Mouse (Mus musculus): ENCODE results near the gene Hrc. TPM values are rescaled to one million over a fixed set of nuclear protein-coding genes. Genes with fewer than 3 reads are reported as not detected.

Gene Hrc
- total and polyA plus RNA-seq, 2 experiments from 2014 or later, result 0.26 to 0.34 TPM

DNA sequence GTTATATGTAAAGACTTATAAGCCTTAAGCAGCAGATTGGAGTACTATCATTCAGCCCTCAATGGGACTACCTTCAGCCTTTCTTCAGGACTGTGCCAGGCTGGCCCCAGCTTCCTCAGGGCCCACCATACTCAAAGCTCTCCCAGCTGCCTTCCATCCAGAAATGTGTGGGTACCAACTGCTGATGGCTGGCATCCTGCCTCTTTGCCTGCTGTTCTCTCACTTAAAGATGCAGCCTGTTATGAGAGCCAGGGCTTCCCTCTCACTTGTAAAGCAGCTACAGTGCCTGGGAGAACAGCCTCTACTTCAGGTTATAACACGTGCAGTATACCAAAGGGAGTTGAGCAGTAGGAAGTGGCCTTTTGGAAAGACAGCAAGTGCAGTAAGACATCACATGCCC, 41.0 kb downstream of the Hrc start:
- Histone ChIP-seq H3K4me1 (ENCODE audit: insufficient read depth, low read length) (no peaks in the 10 kb centered on the region), H3K4me3 (ENCODE audit: low read length) (no peak overlapping the region), H3K9me3 (ENCODE audit: low read length) (no peaks in the 10 kb centered on the region), H3K36me3 (ENCODE audit: insufficient read depth, low read length) (peaks cover 46% of the 10 kb centered on the region), H3K9ac (replicated peaks; ENCODE audit: low read length) (no peak overlapping the region), H3K27ac (no peak overlapping the region), H3K27me3 (ENCODE audit: insufficient read depth, low read length) (no peaks in the 10 kb centered on the region), H3K4me2 (ENCODE audit: low read depth, low read length) (no peak overlapping the region)
- DNase-seq (ENCODE audit: low spot score) (no peak), ATAC-seq (no peak)
- no peak for TF ChIP-seq CTCF (IDR thresholded peaks at IDR 0.05; ENCODE audit: low read depth)
- WGBS, result 84% methylated on average over 1 of the region's 1 CpGs

DNA sequence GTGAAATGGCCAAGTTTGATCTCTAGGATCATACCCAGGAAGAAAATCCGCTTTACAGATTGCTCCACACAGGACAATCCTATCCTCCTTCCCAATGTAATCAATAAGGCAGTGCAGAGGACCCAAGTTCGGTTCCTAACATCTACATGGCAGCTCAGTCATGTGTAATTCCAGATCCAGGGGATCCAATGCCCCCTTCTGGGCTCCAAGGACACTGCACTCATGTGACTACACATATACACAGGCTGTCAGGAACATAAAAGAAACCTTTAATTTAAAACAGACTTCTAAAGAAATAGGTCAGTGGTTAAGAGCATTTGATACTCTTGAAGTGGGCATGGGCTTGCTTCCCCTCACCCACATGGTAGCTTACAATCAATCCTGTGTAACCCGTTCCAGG, 51.0 kb downstream of the Hrc start:
- Histone ChIP-seq H3K27me3 (ENCODE audit: insufficient read depth, low read length) (no peaks in the 10 kb centered on the region), H3K9me3 (ENCODE audit: low read length) (no peaks in the 10 kb centered on the region), H3K27ac (no peak overlapping the region), H3K4me1 (ENCODE audit: insufficient read depth, low read length) (no peaks in the 10 kb centered on the region), H3K9ac (replicated peaks; ENCODE audit: low read length) (no peak overlapping the region), H3K4me3 (ENCODE audit: low read length) (no peak overlapping the region), H3K36me3 (ENCODE audit: insufficient read depth, low read length) (peaks cover 95% of the 10 kb centered on the region), H3K4me2 (ENCODE audit: low read depth, low read length) (no peak overlapping the region)
- 97% methylated on average over 3 of the region's 3 CpGs for WGBS
- peak; percentile 20 for DNase-seq (ENCODE audit: low spot score)
- no peak for ATAC-seq
- peak; percentile 35 for TF ChIP-seq CTCF (IDR thresholded peaks at IDR 0.05; ENCODE audit: low read depth)

Other genes starting within 250 kb of the Hrc start
Only the 30 nearest of the 36 such genes appear.
- not detected in 2 replicates for gene Gm45713, start 199.1 kb upstream of the Hrc start, total RNA-seq (2014; rRNA removed)
- gene Gm45713, start 199.1 kb upstream of the Hrc start, polyA plus RNA-seq (2015; fragmentation: Nextera tagmentation; extraction: Ambion mirVana), result 0.15 TPM in 1 of 2 replicates, not detected in the other
- gene Flt3l, start 198.9 kb upstream of the Hrc start, total RNA-seq (2014; rRNA removed), result 5.8 and 8.0 TPM in 2 replicates
- gene Flt3l, start 198.9 kb upstream of the Hrc start, polyA plus RNA-seq (2015; fragmentation: Nextera tagmentation; extraction: Ambion mirVana), result 2.1 and 3.0 TPM in 2 replicates
- gene Pih1d1, start 181.0 kb upstream of the Hrc start, total RNA-seq (2014; rRNA removed), result 119 and 124 TPM in 2 replicates
- 79.3 and 80.5 TPM in 2 replicates for gene Pih1d1, start 181.0 kb upstream of the Hrc start, polyA plus RNA-seq (2015; fragmentation: Nextera tagmentation; extraction: Ambion mirVana)
- 30.5 and 30.9 TPM in 2 replicates for gene Aldh16a1, start 180.7 kb upstream of the Hrc start, total RNA-seq (2014; rRNA removed)
- 19.0 and 20.6 TPM in 2 replicates for gene Aldh16a1, start 180.7 kb upstream of the Hrc start, polyA plus RNA-seq (2015; fragmentation: Nextera tagmentation; extraction: Ambion mirVana)
- gene Slc17a7, start 171.3 kb upstream of the Hrc start, total RNA-seq (2014; rRNA removed), result 9.8 and 13.5 TPM in 2 replicates
- gene Slc17a7, start 171.3 kb upstream of the Hrc start, polyA plus RNA-seq (2015; fragmentation: Nextera tagmentation; extraction: Ambion mirVana), result 4.2 and 4.6 TPM in 2 replicates
- 0.36 TPM in 1 of 2 replicates, not detected in the other for gene Gfy, start 155.7 kb upstream of the Hrc start, total RNA-seq (2014; rRNA removed)
- not detected in 2 replicates for gene Gfy, start 155.7 kb upstream of the Hrc start, polyA plus RNA-seq (2015; fragmentation: Nextera tagmentation; extraction: Ambion mirVana)
- gene Pth2, start 154.3 kb upstream of the Hrc start, total RNA-seq (2014; rRNA removed), result not detected in 2 replicates
- gene Pth2, start 154.3 kb upstream of the Hrc start, polyA plus RNA-seq (2015; fragmentation: Nextera tagmentation; extraction: Ambion mirVana), result 1.1 and 2.1 TPM in 2 replicates
- 0.10 TPM in 1 of 2 replicates, not detected in the other for gene Ccdc155, start 130.4 kb upstream of the Hrc start, total RNA-seq (2014; rRNA removed)
- 0.46 and 0.55 TPM in 2 replicates for gene Ccdc155, start 130.4 kb upstream of the Hrc start, polyA plus RNA-seq (2015; fragmentation: Nextera tagmentation; extraction: Ambion mirVana)
- 15.7 and 18.3 TPM in 2 replicates for gene Dkkl1, start 123.1 kb upstream of the Hrc start, total RNA-seq (2014; rRNA removed)
- gene Dkkl1, start 123.1 kb upstream of the Hrc start, polyA plus RNA-seq (2015; fragmentation: Nextera tagmentation; extraction: Ambion mirVana), result 24.0 and 25.4 TPM in 2 replicates
- 58.0 and 73.6 TPM in 2 replicates for gene Tead2, start 119.5 kb upstream of the Hrc start, total RNA-seq (2014; rRNA removed)
- gene Tead2, start 119.5 kb upstream of the Hrc start, polyA plus RNA-seq (2015; fragmentation: Nextera tagmentation; extraction: Ambion mirVana), result 36.0 and 37.3 TPM in 2 replicates
- gene Cd37, start 96.2 kb upstream of the Hrc start, total RNA-seq (2014; rRNA removed), result 0.40 and 1.0 TPM in 2 replicates
- 2.2 and 2.4 TPM in 2 replicates for gene Cd37, start 96.2 kb upstream of the Hrc start, polyA plus RNA-seq (2015; fragmentation: Nextera tagmentation; extraction: Ambion mirVana)
- 1.3 and 1.8 TPM in 2 replicates for gene Slc6a16, start 94.2 kb upstream of the Hrc start, total RNA-seq (2014; rRNA removed)
- 2.0 and 2.1 TPM in 2 replicates for gene Slc6a16, start 94.2 kb upstream of the Hrc start, polyA plus RNA-seq (2015; fragmentation: Nextera tagmentation; extraction: Ambion mirVana)
- gene Slc6a21, start 57.8 kb upstream of the Hrc start, total RNA-seq (2014; rRNA removed), result not detected in 2 replicates
- not detected in 2 replicates for gene Slc6a21, start 57.8 kb upstream of the Hrc start, polyA plus RNA-seq (2015; fragmentation: Nextera tagmentation; extraction: Ambion mirVana)
- gene Trpm4, start 1.5 kb upstream of the Hrc start, total RNA-seq (2014; rRNA removed), result 29.5 and 35.7 TPM in 2 replicates
- 11.2 and 13.0 TPM in 2 replicates for gene Trpm4, start 1.5 kb upstream of the Hrc start, polyA plus RNA-seq (2015; fragmentation: Nextera tagmentation; extraction: Ambion mirVana)
- 91.9 and 107 TPM in 2 replicates for gene Ppfia3, start 31.7 kb downstream of the Hrc start, total RNA-seq (2014; rRNA removed)
- gene Ppfia3, start 31.7 kb downstream of the Hrc start, polyA plus RNA-seq (2015; fragmentation: Nextera tagmentation; extraction: Ambion mirVana), result 25.5 and 26.7 TPM in 2 replicates
- 87.4 and 94.2 TPM in 2 replicates for gene Lin7b, start 35.3 kb downstream of the Hrc start, total RNA-seq (2014; rRNA removed)
- 69.3 and 76.1 TPM in 2 replicates for gene Lin7b, start 35.3 kb downstream of the Hrc start, polyA plus RNA-seq (2015; fragmentation: Nextera tagmentation; extraction: Ambion mirVana)
- gene Snrnp70, start 60.5 kb downstream of the Hrc start, total RNA-seq (2014; rRNA removed), result 228 and 240 TPM in 2 replicates
- gene Snrnp70, start 60.5 kb downstream of the Hrc start, polyA plus RNA-seq (2015; fragmentation: Nextera tagmentation; extraction: Ambion mirVana), result 143 and 145 TPM in 2 replicates
- 0.52 TPM in 1 of 2 replicates, not detected in the other for gene Kcna7, start 70.4 kb downstream of the Hrc start, total RNA-seq (2014; rRNA removed)
- not detected in 2 replicates for gene Kcna7, start 70.4 kb downstream of the Hrc start, polyA plus RNA-seq (2015; fragmentation: Nextera tagmentation; extraction: Ambion mirVana)
- 0.16 TPM in 1 of 2 replicates, not detected in the other for gene Ntf5, start 78.4 kb downstream of the Hrc start, total RNA-seq (2014; rRNA removed)
- gene Ntf5, start 78.4 kb downstream of the Hrc start, polyA plus RNA-seq (2015; fragmentation: Nextera tagmentation; extraction: Ambion mirVana), result 0.14 and 0.16 TPM in 2 replicates
- gene Lhb, start 85.5 kb downstream of the Hrc start, total RNA-seq (2014; rRNA removed), result 1.3 TPM in 1 of 2 replicates, not detected in the other
- gene Lhb, start 85.5 kb downstream of the Hrc start, polyA plus RNA-seq (2015; fragmentation: Nextera tagmentation; extraction: Ambion mirVana), result 0.60 and 0.74 TPM in 2 replicates
- gene Gys1, start 99.6 kb downstream of the Hrc start, total RNA-seq (2014; rRNA removed), result 21.1 and 22.4 TPM in 2 replicates
- 16.1 and 16.4 TPM in 2 replicates for gene Gys1, start 99.6 kb downstream of the Hrc start, polyA plus RNA-seq (2015; fragmentation: Nextera tagmentation; extraction: Ambion mirVana)
- 147 and 161 TPM in 2 replicates for gene Ruvbl2, start 102.8 kb downstream of the Hrc start, total RNA-seq (2014; rRNA removed)
- gene Ruvbl2, start 102.8 kb downstream of the Hrc start, polyA plus RNA-seq (2015; fragmentation: Nextera tagmentation; extraction: Ambion mirVana), result 82.9 and 88.9 TPM in 2 replicates
- gene Ftl1, start 124.6 kb downstream of the Hrc start, total RNA-seq (2014; rRNA removed), result 2,068 and 2,255 TPM in 2 replicates
- gene Ftl1, start 124.6 kb downstream of the Hrc start, polyA plus RNA-seq (2015; fragmentation: Nextera tagmentation; extraction: Ambion mirVana), result 4,654 and 4,668 TPM in 2 replicates
- gene Bax, start 131.6 kb downstream of the Hrc start, total RNA-seq (2014; rRNA removed), result 117 and 131 TPM in 2 replicates
- gene Bax, start 131.6 kb downstream of the Hrc start, polyA plus RNA-seq (2015; fragmentation: Nextera tagmentation; extraction: Ambion mirVana), result 253 and 264 TPM in 2 replicates
- gene Tulp2, start 146.6 kb downstream of the Hrc start, total RNA-seq (2014; rRNA removed), result 0.21 TPM in 1 of 2 replicates, not detected in the other
- 0.21 and 0.57 TPM in 2 replicates for gene Tulp2, start 146.6 kb downstream of the Hrc start, polyA plus RNA-seq (2015; fragmentation: Nextera tagmentation; extraction: Ambion mirVana)
- gene Gm45808, start 151.5 kb downstream of the Hrc start, total RNA-seq (2014; rRNA removed), result not detected in 2 replicates
- not detected in 2 replicates for gene Gm45808, start 151.5 kb downstream of the Hrc start, polyA plus RNA-seq (2015; fragmentation: Nextera tagmentation; extraction: Ambion mirVana)
- gene Dhdh, start 153.5 kb downstream of the Hrc start, total RNA-seq (2014; rRNA removed), result 4.3 and 4.7 TPM in 2 replicates
- 5.9 and 6.2 TPM in 2 replicates for gene Dhdh, start 153.5 kb downstream of the Hrc start, polyA plus RNA-seq (2015; fragmentation: Nextera tagmentation; extraction: Ambion mirVana)
- 91.6 and 93.7 TPM in 2 replicates for gene Nucb1, start 175.1 kb downstream of the Hrc start, total RNA-seq (2014; rRNA removed)
- 133 and 144 TPM in 2 replicates for gene Nucb1, start 175.1 kb downstream of the Hrc start, polyA plus RNA-seq (2015; fragmentation: Nextera tagmentation; extraction: Ambion mirVana)
- gene Ppp1r15a, start 191.0 kb downstream of the Hrc start, total RNA-seq (2014; rRNA removed), result 19.2 and 19.8 TPM in 2 replicates
- 21.6 and 25.4 TPM in 2 replicates for gene Ppp1r15a, start 191.0 kb downstream of the Hrc start, polyA plus RNA-seq (2015; fragmentation: Nextera tagmentation; extraction: Ambion mirVana)
- gene Plekha4, start 191.0 kb downstream of the Hrc start, total RNA-seq (2014; rRNA removed), result 2.4 and 2.8 TPM in 2 replicates
- 2.1 and 2.2 TPM in 2 replicates for gene Plekha4, start 191.0 kb downstream of the Hrc start, polyA plus RNA-seq (2015; fragmentation: Nextera tagmentation; extraction: Ambion mirVana)

Data from hindbrain, postnatal 0 days (tissue).